Mouse (Mus musculus) adrenal gland, adult 2 months (tissue): ENCODE measurements around the gene Cyp4x1. TPM values are rescaled to one million over a fixed set of nuclear protein-coding genes. Genes with fewer than 3 reads are reported as not detected.
A peak's percentile ranks its signal among the peaks of the same experiment; 100 is the strongest.

Experiments used
- DNase-seq: peaks from one replicate; pipeline ENCODE4 v3.0.0; 2021
- polyA plus RNA-seq: library from polyadenylated mRNA; depleted of rRNA; stranded (reverse); fragments of >200 nt; gene quantifications from 2 replicates; pipeline ENCODE4 v1.2.3, GENCODE M21; 2012
- total RNA-seq, 2 experiments: library from RNA; stranded (reverse); gene quantifications; 2 replicates each; pipeline ENCODE4 v1.2.3; 2021

Cyp4x1 gene
- total and polyA plus RNA-seq, 3 experiments = not detected

GRCm38 (mm10) chr4:115090592-115090991, 43.5 kb downstream of the Cyp4x1 start:
- DNase-seq = no peak

GRCm38 (mm10) chr4:115088611-115089338, 45.3 kb downstream of the Cyp4x1 start, which contains the start of gene Pdzk1ip1:
Gene Pdzk1ip1, plus strand, starts transcription at chr4:115088708.
- no peak for DNase-seq

- DNase-seq = no peak
Measured at GRCm38 (mm10) chr4:115086763-115087415, 47.2 kb downstream of the Cyp4x1 start.

- DNase-seq = no peak
Measured at GRCm38 (mm10) chr4:115086257-115086656, 47.8 kb downstream of the Cyp4x1 start.

- peak; percentile 57 for DNase-seq
Measured at GRCm38 (mm10) chr4:115085522-115086095, 48.5 kb downstream of the Cyp4x1 start.

- DNase-seq = no peak
Measured at GRCm38 (mm10) chr4:115083031-115083430, 51.0 kb downstream of the Cyp4x1 start.

GRCm38 (mm10) chr4:115079821-115080349, 54.2 kb downstream of the Cyp4x1 start:
- DNase-seq = no peak

GRCm38 (mm10) chr4:115078892-115079820, 54.9 kb downstream of the Cyp4x1 start:
- no peak for DNase-seq

GRCm38 (mm10) chr4:115075204-115075915, 58.7 kb downstream of the Cyp4x1 start:
- DNase-seq = no peak

- DNase-seq = no peak
Measured at GRCm38 (mm10) chr4:115074789-115075188, 59.3 kb downstream of the Cyp4x1 start.

GRCm38 (mm10) chr4:115071668-115072067, 62.4 kb downstream of the Cyp4x1 start:
- DNase-seq = no peak

GRCm38 (mm10) chr4:115063518-115064239, 70.4 kb downstream of the Cyp4x1 start:
- no peak for DNase-seq

GRCm38 (mm10) chr4:115062875-115063517, 71.1 kb downstream of the Cyp4x1 start:
- peak; percentile 42 for DNase-seq

GRCm38 (mm10) chr4:115062540-115062874, 71.6 kb downstream of the Cyp4x1 start:
- no peak for DNase-seq

GRCm38 (mm10) chr4:115060753-115061152, 73.3 kb downstream of the Cyp4x1 start:
- DNase-seq = no peak

- no peak for DNase-seq
Measured at GRCm38 (mm10) chr4:115059871-115060270, 74.2 kb downstream of the Cyp4x1 start.

- DNase-seq = no peak
Measured at GRCm38 (mm10) chr4:115058871-115059590, 75.0 kb downstream of the Cyp4x1 start.

GRCm38 (mm10) chr4:115058317-115058761, 75.7 kb downstream of the Cyp4x1 start:
- no peak for DNase-seq

- DNase-seq = no peak
Measured at GRCm38 (mm10) chr4:115057674-115058316, 76.3 kb downstream of the Cyp4x1 start.
